Mouse (Mus musculus): ENCODE measurements around the gene Scarb1.

Gene Scarb1

GRCm38 (mm10) chr5:125337012-125337411 is 3.9 kb downstream of the Scarb1 start:
- DNase-seq (ENCODE audit: extremely low read depth, insufficient read length, low spot score), result no peak

GRCm38 (mm10) chr5:125333009-125333408 is 7.9 kb downstream of the Scarb1 start:
- DNase-seq (ENCODE audit: extremely low read depth, insufficient read length, low spot score), result no peak

GRCm38 (mm10) chr5:125332333-125332732 is 8.6 kb downstream of the Scarb1 start:
- DNase-seq (ENCODE audit: extremely low read depth, insufficient read length, low spot score), result no peak

GRCm38 (mm10) chr5:125331811-125332210 is 9.1 kb downstream of the Scarb1 start:
- DNase-seq (ENCODE audit: extremely low read depth, insufficient read length, low spot score), result no peak

- DNase-seq (ENCODE audit: extremely low read depth, insufficient read length, low spot score), result no peak
Measured at GRCm38 (mm10) chr5:125331094-125331493, 9.8 kb downstream of the Scarb1 start.

GRCm38 (mm10) chr5:125330656-125331055 is 10.2 kb downstream of the Scarb1 start:
- DNase-seq (ENCODE audit: extremely low read depth, insufficient read length, low spot score), result no peak

GRCm38 (mm10) chr5:125330191-125330590 is 10.7 kb downstream of the Scarb1 start:
- DNase-seq (ENCODE audit: extremely low read depth, insufficient read length, low spot score), result no peak

- DNase-seq (ENCODE audit: extremely low read depth, insufficient read length, low spot score), result no peak
Measured at GRCm38 (mm10) chr5:125327596-125328385, 13.1 kb downstream of the Scarb1 start.

GRCm38 (mm10) chr5:125326351-125326750 is 14.5 kb downstream of the Scarb1 start:
- no peak for DNase-seq (ENCODE audit: extremely low read depth, insufficient read length, low spot score)

- no peak for DNase-seq (ENCODE audit: extremely low read depth, insufficient read length, low spot score)
Measured at GRCm38 (mm10) chr5:125325931-125326330, 15.0 kb downstream of the Scarb1 start.

- DNase-seq (ENCODE audit: extremely low read depth, insufficient read length, low spot score), result no peak
Measured at GRCm38 (mm10) chr5:125325285-125325684, 15.6 kb downstream of the Scarb1 start.

- DNase-seq (ENCODE audit: extremely low read depth, insufficient read length, low spot score), result no peak
Measured at GRCm38 (mm10) chr5:125323939-125324480, 16.9 kb downstream of the Scarb1 start.

GRCm38 (mm10) chr5:125323128-125323527 is 17.8 kb downstream of the Scarb1 start:
- no peak for DNase-seq (ENCODE audit: extremely low read depth, insufficient read length, low spot score)

- no peak for DNase-seq (ENCODE audit: extremely low read depth, insufficient read length, low spot score)
Measured at GRCm38 (mm10) chr5:125321836-125322235, 19.1 kb downstream of the Scarb1 start.

GRCm38 (mm10) chr5:125319057-125319800 is 21.7 kb downstream of the Scarb1 start:
- DNase-seq (ENCODE audit: extremely low read depth, insufficient read length, low spot score), result no peak

- no peak for DNase-seq (ENCODE audit: extremely low read depth, insufficient read length, low spot score)
Measured at GRCm38 (mm10) chr5:125317953-125318352, 22.9 kb downstream of the Scarb1 start.

- DNase-seq (ENCODE audit: extremely low read depth, insufficient read length, low spot score), result no peak
Measured at GRCm38 (mm10) chr5:125317296-125317695, 23.6 kb downstream of the Scarb1 start.

GRCm38 (mm10) chr5:125316771-125317170 is 24.1 kb downstream of the Scarb1 start:
- no peak for DNase-seq (ENCODE audit: extremely low read depth, insufficient read length, low spot score)

GRCm38 (mm10) chr5:125315110-125315509 is 25.8 kb downstream of the Scarb1 start:
- DNase-seq (ENCODE audit: extremely low read depth, insufficient read length, low spot score), result no peak

GRCm38 (mm10) chr5:125313991-125314390 is 26.9 kb downstream of the Scarb1 start:
- DNase-seq (ENCODE audit: extremely low read depth, insufficient read length, low spot score), result no peak

GRCm38 (mm10) chr5:125312970-125313597 is 27.8 kb downstream of the Scarb1 start:
- no peak for DNase-seq (ENCODE audit: extremely low read depth, insufficient read length, low spot score)

Measured in 3134 (cell line).